In the genomic region with DNA sequence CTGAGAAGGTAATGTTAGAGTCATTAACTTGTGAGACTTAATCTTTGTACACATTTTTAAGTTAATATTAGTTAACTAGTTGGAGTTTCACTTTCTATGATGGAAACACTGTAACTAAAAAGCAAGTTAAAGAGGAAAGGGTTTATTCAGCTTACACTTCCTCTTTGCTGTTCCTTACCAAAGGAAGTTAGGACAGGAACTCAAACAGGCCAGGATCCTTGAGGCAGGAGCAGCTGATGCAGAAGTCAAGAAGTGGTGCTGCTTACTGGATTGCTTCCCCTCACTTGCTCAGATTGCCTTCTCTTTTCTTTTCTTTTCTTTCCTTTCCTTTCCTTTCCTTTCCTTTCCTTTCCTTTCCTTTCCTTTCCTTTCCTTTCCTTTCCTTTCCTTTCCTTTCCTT, we compare ENCODE assay signal across 20 mouse cellular contexts.
DNase-seq lines count a peak whose midpoint lies in the region; ATAC-seq and TF ChIP-seq lines count a peak whose summit lies in the region.
"Had no signal": no experiment of that assay in that cellular context is flagged by ENCODE, and none has a peak within 500 bp of the region (broad histone marks: within the 10 kb centered on the region; RNA-seq: fewer than 3 reads in every experiment).

No protein-coding gene starts in this region.

- no peak for TF ChIP-seq POLR2A in MEL (IDR thresholded peaks at IDR 0.05; ENCODE audit: control insufficient read depth in 1 of 2, insufficient read depth in 1 of 2, low read depth in 1 of 2, low read length in 2 of 2, poor library complexity in 1 of 2)

- DNase-seq in MEL (ENCODE audit: low read depth, low spot score): peak; percentile 20
- no peak for DNase-seq in gastrocnemius, adult 8-10 months (ENCODE audit: low spot score in 2 of 2)
- no peak for DNase-seq in adrenal gland, postnatal 10 days
- DNase-seq: adrenal gland, adult 8-10 months; adrenal gland, postnatal 25 days; cerebellum, adult 11 months; cerebellum, adult 18-20 months; cerebellum, adult 8-10 months; cerebellum, adult 9-11 months; cerebellum, postnatal 14 days; cerebellum, postnatal 36 days; forebrain, postnatal 0 days had no signal

- no peak overlapping the region for H3K27ac ChIP-seq in MEL (ENCODE audit: control insufficient read depth, low read depth, low read length)
- H3K27ac ChIP-seq: embryonic facial prominence, embryonic 10.5 days; embryonic facial prominence, embryonic 12.5 days; forebrain, embryonic 13.5 days; forebrain, embryonic 15.5 days had no signal

- H3K79me2 ChIP-seq in MEL (ENCODE audit: control insufficient read depth, insufficient read depth, low read length, poor library complexity): no peaks in the 10 kb centered on the region

- peaks cover 0 to 4% of the 10 kb centered on the region in 2 experiments; a peak in 3 of 4 replicates for H3K36me3 ChIP-seq in MEL (ENCODE audit: control insufficient read depth in 1 of 2, insufficient read depth in 2 of 2, low read length in 2 of 2)
- H3K36me3 ChIP-seq: forebrain, embryonic 15.5 days had no signal

- no peak for TF ChIP-seq CTCF in MEL (IDR thresholded peaks at IDR 0.05 in 2 of 3, conservative IDR thresholded peaks at IDR 0.05 in 1 of 3; ENCODE audit: control insufficient read depth in 1 of 3, insufficient read depth in 1 of 3, low read depth in 2 of 3, low read length in 3 of 3, poor library complexity in 1 of 3, severe bottlenecking in 1 of 3)

- 0 out of 4 replicates have a peak, but pooled peaks cover 0 to 2% of the 10 kb centered on the region in 2 experiments for H3K4me1 ChIP-seq in MEL (ENCODE audit: control insufficient read depth in 1 of 2, insufficient read depth in 2 of 2, low read length in 2 of 2)
- H3K4me1 ChIP-seq: embryonic facial prominence, embryonic 10.5 days; embryonic facial prominence, embryonic 12.5 days; forebrain, embryonic 13.5 days; forebrain, embryonic 15.5 days had no signal

- peak; percentile 80 for ATAC-seq in granulocyte monocyte progenitor cell, adult 5-6 weeks (replicated peaks; ENCODE audit: poor library complexity, severe bottlenecking)
- peak; percentile 60 for ATAC-seq in megakaryocyte progenitor cell, adult 5-6 weeks (replicated peaks; ENCODE audit: poor library complexity)
- ATAC-seq: activated CD4-positive, CD25-positive, alpha-beta regulatory T cell, adult 4 months; forebrain, embryonic 13.5 days; forebrain, embryonic 15.5 days; forebrain, postnatal 0 days; Patski had no signal

- no peak for TF ChIP-seq RAD21 in MEL (IDR thresholded peaks at IDR 0.05; ENCODE audit: low read depth, low read length)

- H3K9me3 ChIP-seq in MEL (replicated peaks; ENCODE audit: insufficient read depth, low read length): no peaks in the 10 kb centered on the region
- H3K9me3 ChIP-seq: embryonic facial prominence, embryonic 10.5 days; embryonic facial prominence, embryonic 12.5 days; forebrain, embryonic 13.5 days; forebrain, embryonic 15.5 days had no signal

- no peak for TF ChIP-seq EP300 in MEL (IDR thresholded peaks at IDR 0.05; ENCODE audit: low read depth in 1 of 2, low read length in 2 of 2)

- no peak overlapping the region for H3K9ac ChIP-seq in MEL (ENCODE audit: control insufficient read depth, low read depth, low read length, poor library complexity, severe bottlenecking)
- H3K9ac ChIP-seq: embryonic facial prominence, embryonic 12.5 days; forebrain, embryonic 13.5 days; forebrain, embryonic 15.5 days; forebrain, postnatal 0 days had no signal

- H3K27me3 ChIP-seq in MEL (ENCODE audit: control insufficient read depth in 1 of 2, insufficient read depth in 2 of 2, low read length in 2 of 2): no peaks in the 10 kb centered on the region
- H3K27me3 ChIP-seq: embryonic facial prominence, embryonic 12.5 days; forebrain, embryonic 13.5 days; forebrain, embryonic 15.5 days; Patski had no signal

- no peak overlapping the region for H3K4me3 ChIP-seq in MEL (ENCODE audit: control insufficient read depth in 1 of 2, insufficient read depth in 1 of 2, low read depth in 2 of 2, low read length in 2 of 2)
- H3K4me3 ChIP-seq: embryonic facial prominence, embryonic 10.5 days; embryonic facial prominence, embryonic 12.5 days; forebrain, embryonic 13.5 days; forebrain, embryonic 15.5 days had no signal

TF ChIP-seq in MEL, 35 proteins besides CTCF, POLR2A, EP300 and RAD21:
- TF ChIP-seq TBP (IDR thresholded peaks at IDR 0.05; ENCODE audit: low read depth, low read length) (no peak), SIN3A (IDR thresholded peaks at IDR 0.05; ENCODE audit: low read length) (no peak), BHLHE40 (IDR thresholded peaks at IDR 0.05; ENCODE audit: borderline replicate concordance, low read depth, low read length) (no peak), ZC3H11A (IDR thresholded peaks at IDR 0.05; ENCODE audit: low read depth, low read length) (no peak), NELFE (IDR thresholded peaks at IDR 0.05; ENCODE audit: low read depth, low read length) (no peak), GATA1 (IDR thresholded peaks at IDR 0.05; ENCODE audit: low read depth, low read length) (no peak), CHD1 (IDR thresholded peaks at IDR 0.05; ENCODE audit: low read depth, low read length) (no peak), ELF1 (IDR thresholded peaks at IDR 0.05; ENCODE audit: low read depth, low read length) (no peak), ZMIZ1 (IDR thresholded peaks at IDR 0.05; ENCODE audit: low read depth, low read length) (no peak), TCF12 (IDR thresholded peaks at IDR 0.05; ENCODE audit: low read depth, low read length) (no peak), SMC3 (IDR thresholded peaks at IDR 0.05; ENCODE audit: low read depth, low read length) (no peak), MEF2A (IDR thresholded peaks at IDR 0.05; ENCODE audit: extremely low read depth, insufficient replicate concordance, low read depth, low read length, poor library complexity, severe bottlenecking) (no peak), JUND (IDR thresholded peaks at IDR 0.05; ENCODE audit: low read depth, low read length) (no peak), MAZ (IDR thresholded peaks at IDR 0.05; ENCODE audit: low read depth, low read length) (no peak), ETS1 (IDR thresholded peaks at IDR 0.05; ENCODE audit: low read depth, low read length) (no peak)
